Mouse (Mus musculus) kidney, embryonic 16.5 days (tissue): Measurements from ENCODE around the gene Mtmr1. TPM values are rescaled to one million over a fixed set of nuclear protein-coding genes. Genes with fewer than 3 reads are reported as not detected.

ENCODE experiments used
- ATAC-seq: fragments of 200-750 bp; cut with Nextera tagmentation; 2 replicates; pipeline ENCODE4 v1.8.0; 2017; ENCODE audit warnings: moderate TSS enrichment; ENCODE audit not compliant: low FRiP score, low TSS enrichment
- H3K27ac ChIP-seq: fragments of 300-500 bp; sonication (generic); 2 replicates; pipeline ENCODE4 v1.5.1; 2014; ENCODE audit warnings: low read length
- H3K27me3 ChIP-seq: fragments of 300-500 bp; sonication (generic); 2 replicates; pipeline ENCODE4 v1.6.1; 2014; ENCODE audit warnings: low read length, control low read depth, mixed read lengths; ENCODE audit not compliant: insufficient read depth
- H3K36me3 ChIP-seq: fragments of 300-500 bp; sonication (generic); 2 replicates; pipeline ENCODE4 v1.6.1; 2014; ENCODE audit warnings: low read length, control low read depth, mixed read lengths; ENCODE audit not compliant: insufficient read depth
- H3K4me1 ChIP-seq: fragments of 300-500 bp; sonication (generic); 2 replicates; pipeline ENCODE4 v1.6.1; 2014; ENCODE audit warnings: low read length, control low read depth, mixed read lengths; ENCODE audit not compliant: insufficient read depth
- H3K4me2 ChIP-seq: fragments of 300-500 bp; sonication (generic); replicated peaks from 2 replicates; pipeline ENCODE4 v1.6.1; 2014; ENCODE audit warnings: low read depth, low read length
- H3K4me3 ChIP-seq: fragments of 300-500 bp; sonication (generic); 2 replicates; pipeline ENCODE4 v1.5.1; 2014; ENCODE audit warnings: mild to moderate bottlenecking, low read length
- H3K9ac ChIP-seq: fragments of 300-500 bp; sonication (generic); replicated peaks from 2 replicates; pipeline ENCODE4 v1.6.1; 2014; ENCODE audit warnings: low read length
- H3K9me3 ChIP-seq: fragments of 300-500 bp; sonication (generic); 2 replicates; pipeline ENCODE4 v1.6.1; 2016; ENCODE audit warnings: low read length, control low read depth
- WGBS: fragments of 180-500 bp; shearing (Covaris S2); extraction: QIAGEN DNeasy Blood & Tissue Kit; methylation state at CpG from one replicate; pipeline ENCODE4 v1.1.7; 2014; 5-methylcytosine and 5-hydroxymethylcytosine counted together
- polyA plus RNA-seq: library from polyadenylated mRNA; unstranded; fragments of >200 nt; fragmentation: Nextera tagmentation; extraction: Ambion mirVana; gene quantifications from 2 replicates; pipeline ENCODE4 v1.2.1, GENCODE M21; 2015

The Mtmr1 gene
- polyA plus RNA-seq, 1 experiment from 2014 or later, result 9.5 TPM

DNA sequence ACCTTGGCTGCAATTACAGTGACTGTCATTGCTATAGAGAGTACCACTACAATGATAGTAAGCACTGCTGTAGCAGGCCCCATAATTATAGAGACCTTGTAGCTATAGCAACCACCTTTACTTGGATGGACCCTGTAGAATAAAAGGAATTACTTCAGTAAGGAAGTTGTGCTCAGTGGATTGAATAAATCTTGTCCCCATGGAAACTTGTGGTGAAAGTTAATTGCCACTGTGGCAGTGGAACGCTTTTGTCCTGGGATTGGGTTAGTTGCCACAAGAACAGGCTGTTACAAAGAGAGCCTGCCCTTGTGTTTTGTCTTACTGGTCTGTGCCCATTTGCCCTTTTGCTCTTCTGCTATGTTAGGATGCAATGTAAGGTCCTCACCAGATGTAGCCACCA lies 69.9 kb downstream of the Mtmr1 start:
- H3K27me3 ChIP-seq, result peaks cover 2% of the 10 kb centered on the region; the same call in 1 of the 2 replicates
- no peak overlapping the region for H3K27ac ChIP-seq
- H3K36me3 ChIP-seq, result no peaks in the 10 kb centered on the region
- no peaks in the 10 kb centered on the region for H3K4me1 ChIP-seq
- H3K9me3 ChIP-seq, result no peaks in the 10 kb centered on the region
- no peak overlapping the region for H3K4me3 ChIP-seq
- no peak for ATAC-seq
- WGBS, result 100% methylated on average over 1 of the region's 1 CpGs
- H3K4me2 ChIP-seq, result no peak overlapping the region
- H3K9ac ChIP-seq, result no peak overlapping the region

DNA sequence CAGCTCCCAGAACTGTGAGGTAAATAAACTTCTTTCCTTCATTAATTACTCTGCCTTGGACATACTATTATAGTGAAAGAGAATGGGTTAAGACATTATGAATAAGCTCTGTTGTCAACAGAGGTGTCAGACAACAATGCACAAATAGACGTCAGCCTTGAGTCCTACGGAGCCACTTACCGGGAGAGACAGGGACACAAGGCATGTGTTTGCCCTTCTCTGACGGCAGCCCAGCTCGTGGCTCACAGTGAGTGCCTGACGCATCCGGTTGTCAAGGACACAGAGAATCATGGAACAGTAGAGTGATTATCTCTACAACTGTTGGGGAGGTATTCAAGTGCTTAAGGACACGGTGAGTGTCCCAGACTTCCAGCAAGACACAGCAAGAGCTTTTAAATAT lies 70.3 kb downstream of the Mtmr1 start:
- H3K27ac ChIP-seq, result no peak overlapping the region
- H3K9ac ChIP-seq, result no peak overlapping the region

DNA sequence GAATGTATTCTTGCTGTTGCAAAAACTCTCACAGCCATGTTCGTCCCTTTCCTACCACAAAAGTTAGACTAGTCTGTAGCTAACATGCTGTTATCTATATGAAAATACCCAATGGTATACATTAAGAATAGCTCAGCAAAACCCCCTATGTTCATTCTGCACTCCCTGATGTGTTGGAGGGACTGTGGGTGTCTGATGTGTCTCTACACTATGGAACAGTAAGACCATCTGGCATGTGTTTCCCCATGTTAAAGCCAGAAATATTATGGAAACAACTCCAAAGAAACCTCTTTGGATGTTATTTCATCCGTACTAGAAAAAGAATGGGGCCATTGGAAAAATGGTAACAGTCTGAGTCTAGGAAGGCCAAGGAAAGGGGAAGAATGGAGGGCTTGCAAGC lies 71.0 kb downstream of the Mtmr1 start:
- Histone ChIP-seq H3K4me1 (no peaks in the 10 kb centered on the region), H3K27me3 (no peaks in the 10 kb centered on the region; the same call in 1 of the 2 replicates), H3K36me3 (0 out of 2 replicates have a peak, but pooled peaks cover 1% of the 10 kb centered on the region), H3K27ac (no peak overlapping the region), H3K9ac (no peak overlapping the region), H3K4me2 (no peak overlapping the region), H3K9me3 (no peaks in the 10 kb centered on the region), H3K4me3 (no peak overlapping the region)
- ATAC-seq, result no peak
- 85% methylated on average over 2 of the region's 2 CpGs for WGBS

More for the DNA sequence above, 70.3 kb downstream of the Mtmr1 start:
- Histone ChIP-seq H3K36me3 (no peaks in the 10 kb centered on the region), H3K4me2 (no peak overlapping the region), H3K9me3 (no peaks in the 10 kb centered on the region), H3K4me1 (no peaks in the 10 kb centered on the region), H3K4me3 (no peak overlapping the region), H3K27me3 (peaks cover 2% of the 10 kb centered on the region; the same call in 1 of the 2 replicates)
- WGBS, result 75% methylated on average over 8 of the region's 8 CpGs
- no peak for ATAC-seq

DNA sequence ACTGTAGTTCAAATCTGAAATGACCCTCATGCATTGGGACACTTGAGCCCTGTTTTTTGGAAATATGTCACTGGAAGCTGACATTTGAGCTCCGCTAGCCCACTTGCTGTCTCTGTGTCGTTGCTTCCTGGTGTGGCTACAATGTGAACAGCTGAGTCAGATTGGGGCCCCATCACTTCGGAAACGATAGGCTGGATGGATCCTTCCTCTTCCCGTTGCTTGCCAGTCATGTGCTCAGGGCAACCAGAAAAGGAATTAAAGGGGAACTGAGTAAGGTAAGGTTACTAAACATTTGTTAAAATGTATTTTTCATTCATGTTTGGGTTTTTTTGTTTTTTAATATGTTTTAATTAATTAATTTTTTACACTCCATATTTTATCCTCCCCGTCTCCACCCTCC lies 74.9 kb downstream of the Mtmr1 start:
- H3K9me3 ChIP-seq, result no peaks in the 10 kb centered on the region
- 0 out of 2 replicates have a peak, but pooled peaks cover 5% of the 10 kb centered on the region for H3K36me3 ChIP-seq
- H3K9ac ChIP-seq, result no peak overlapping the region
- WGBS, result 94% methylated on average over 6 of the region's 6 CpGs
- H3K27me3 ChIP-seq, result no peaks in the 10 kb centered on the region; the same call in 1 of the 2 replicates
- no peaks in the 10 kb centered on the region for H3K4me1 ChIP-seq
- H3K27ac ChIP-seq, result no peak overlapping the region
- no peak overlapping the region for H3K4me2 ChIP-seq
- no peak for ATAC-seq
- H3K4me3 ChIP-seq, result no peak overlapping the region

DNA sequence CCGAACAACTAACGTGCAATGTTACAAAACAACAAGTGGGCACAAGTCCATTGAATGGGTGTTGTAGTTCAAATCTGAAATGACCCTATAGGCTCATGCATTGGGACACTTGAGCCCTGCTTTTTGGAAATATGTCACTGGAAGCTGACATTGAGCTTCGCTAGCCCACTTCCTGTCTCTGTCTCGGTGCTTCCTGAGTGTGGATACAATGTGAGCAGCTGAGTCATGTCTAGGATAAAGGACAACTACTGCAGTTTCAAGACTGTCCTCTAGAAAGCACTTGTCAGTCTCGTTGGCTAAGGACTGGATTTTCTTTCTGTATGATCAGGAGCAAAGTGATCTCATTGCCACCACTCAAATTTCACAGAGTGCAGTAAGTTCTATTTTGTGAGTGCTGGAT lies 78.4 kb downstream of the Mtmr1 start:
- 78% methylated on average over 5 of the region's 5 CpGs for WGBS
- Histone ChIP-seq H3K9ac (no peak overlapping the region), H3K27me3 (no peaks in the 10 kb centered on the region; the same call in 1 of the 2 replicates), H3K36me3 (0 out of 2 replicates have a peak, but pooled peaks cover 5% of the 10 kb centered on the region), H3K4me3 (no peak overlapping the region), H3K27ac (no peak overlapping the region), H3K9me3 (no peaks in the 10 kb centered on the region), H3K4me1 (no peaks in the 10 kb centered on the region), H3K4me2 (no peak overlapping the region)
- no peak for ATAC-seq

DNA sequence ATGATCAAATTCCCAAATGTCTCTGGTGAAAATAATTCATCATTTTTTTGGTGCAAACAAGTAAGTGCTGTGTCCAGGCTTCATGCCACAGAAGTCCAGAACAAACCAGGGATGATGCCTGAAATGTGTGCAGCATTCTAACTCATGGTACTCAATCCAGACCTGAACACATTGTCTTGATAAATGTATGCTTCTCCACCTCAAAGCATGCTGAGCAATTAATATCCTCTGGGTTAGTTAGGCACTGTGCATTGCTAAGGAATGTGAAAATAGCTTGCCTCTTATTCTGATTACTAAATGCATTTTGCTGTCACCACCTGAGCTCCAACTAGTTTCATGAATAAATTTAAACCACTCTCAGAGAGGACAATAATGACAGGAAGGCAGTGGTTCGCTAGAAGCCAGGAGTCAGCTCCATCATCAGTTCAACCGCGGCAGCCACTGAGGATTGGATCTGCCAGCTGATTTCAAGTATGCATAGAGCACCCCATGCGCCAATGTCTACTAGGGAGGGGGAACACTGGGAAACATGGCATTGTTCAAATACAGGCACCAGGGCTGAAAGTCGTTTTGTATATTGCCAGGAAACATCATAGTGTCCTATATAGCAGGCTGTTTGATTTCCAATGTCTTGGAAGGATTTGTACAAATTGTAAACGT lies 91.6 kb downstream of the Mtmr1 start:
- 85% methylated on average over 6 of the region's 6 CpGs for WGBS
- no peaks in the 10 kb centered on the region for H3K4me1 ChIP-seq
- no peak overlapping the region for H3K9ac ChIP-seq
- no peaks in the 10 kb centered on the region; the same call in 1 of the 2 replicates for H3K9me3 ChIP-seq
- H3K4me2 ChIP-seq, result no peak overlapping the region
- H3K27ac ChIP-seq, result no peak overlapping the region
- H3K27me3 ChIP-seq, result no peaks in the 10 kb centered on the region; the same call in 1 of the 2 replicates
- H3K4me3 ChIP-seq, result no peak overlapping the region
- no peaks in the 10 kb centered on the region for H3K36me3 ChIP-seq
- ATAC-seq, result no peak

DNA sequence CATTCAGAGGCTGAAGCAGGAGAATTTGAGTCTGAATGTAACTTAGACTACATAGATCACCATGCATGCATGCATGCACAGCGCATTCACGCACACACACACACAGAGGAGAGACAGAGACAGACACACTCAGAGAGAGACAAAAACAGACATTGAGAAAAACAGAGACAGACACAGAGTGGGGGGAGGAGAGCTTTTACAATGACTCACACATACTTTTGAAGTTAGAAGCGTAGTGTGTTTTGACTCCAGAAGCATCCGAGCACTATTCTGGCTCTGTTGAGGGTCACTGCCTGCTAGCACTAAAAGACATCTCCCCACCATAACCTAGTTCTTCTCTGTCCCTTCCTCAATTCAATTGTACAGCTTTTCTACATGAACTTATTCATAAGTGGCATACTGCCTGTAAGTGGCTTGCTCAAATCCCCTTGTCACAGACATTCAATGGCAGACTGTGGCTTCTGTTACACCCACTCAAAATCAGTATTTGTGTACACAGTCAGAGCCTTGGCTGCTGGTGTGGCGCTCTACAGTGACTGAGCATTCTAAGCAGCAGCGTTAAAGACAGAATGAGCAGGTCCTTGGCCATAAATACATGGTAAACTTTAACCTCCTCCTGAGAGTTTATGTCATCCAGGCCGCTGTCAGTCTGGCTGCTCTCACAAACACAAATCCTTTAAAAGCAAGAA lies 99.7 kb downstream of the Mtmr1 start:
- Histone ChIP-seq H3K27me3 (no peaks in the 10 kb centered on the region; the same call in 1 of the 2 replicates), H3K9ac (no peak overlapping the region), H3K9me3 (no peaks in the 10 kb centered on the region), H3K4me3 (no peak overlapping the region), H3K4me2 (no peak overlapping the region), H3K4me1 (no peaks in the 10 kb centered on the region), H3K27ac (no peak overlapping the region), H3K36me3 (no peaks in the 10 kb centered on the region)
- WGBS, result 60% methylated on average over 7 of the region's 7 CpGs
- no peak for ATAC-seq

DNA sequence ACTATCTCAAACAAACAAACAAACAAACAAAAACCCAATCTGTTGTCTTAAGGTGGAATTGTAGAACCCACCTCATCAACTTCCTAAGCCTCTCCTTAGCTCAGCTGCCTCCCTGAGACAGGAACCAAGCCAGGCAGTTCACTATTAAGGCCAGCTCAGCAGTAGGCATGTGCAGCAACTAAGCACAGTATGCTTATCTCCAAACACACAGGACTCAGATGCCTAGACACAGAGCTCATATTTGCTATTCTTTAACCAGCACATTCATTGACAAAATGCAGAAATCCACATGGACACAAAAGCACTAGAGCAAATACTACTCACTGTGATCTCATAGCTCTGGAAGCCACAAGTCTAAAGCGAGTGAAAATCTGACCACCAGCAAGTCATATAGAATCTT lies 100.9 kb downstream of the Mtmr1 start:
- Histone ChIP-seq H3K9me3 (no peaks in the 10 kb centered on the region), H3K9ac (no peak overlapping the region), H3K4me2 (no peak overlapping the region), H3K27me3 (no peaks in the 10 kb centered on the region; the same call in 1 of the 2 replicates), H3K27ac (no peak overlapping the region), H3K4me3 (no peak overlapping the region), H3K4me1 (no peaks in the 10 kb centered on the region), H3K36me3 (no peaks in the 10 kb centered on the region)
- WGBS, result 90% methylated on average over 1 of the region's 1 CpGs
- ATAC-seq, result no peak

DNA sequence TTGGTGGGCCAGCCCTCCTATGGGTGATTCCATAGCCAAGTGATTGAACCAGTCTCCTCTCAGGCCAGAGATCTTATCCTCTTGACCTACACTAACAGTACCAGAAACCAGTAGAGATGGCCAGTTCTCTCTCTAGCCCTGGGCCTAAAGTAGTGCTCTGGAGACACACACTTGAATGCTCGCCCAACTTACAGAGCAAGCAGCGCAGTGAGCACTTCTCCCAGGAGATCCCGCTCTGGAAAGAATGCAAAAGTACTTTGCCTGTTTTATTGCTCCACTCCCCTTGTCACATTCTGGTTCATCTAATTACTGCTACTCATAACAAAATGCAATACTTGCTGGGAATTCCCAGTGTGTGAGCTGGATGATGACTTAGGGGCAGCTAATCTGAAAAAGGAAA lies 102.9 kb downstream of the Mtmr1 start:
- H3K27me3 ChIP-seq, result no peaks in the 10 kb centered on the region
- H3K9me3 ChIP-seq, result no peaks in the 10 kb centered on the region
- H3K4me1 ChIP-seq, result no peaks in the 10 kb centered on the region
- ATAC-seq, result no peak
- no peaks in the 10 kb centered on the region for H3K36me3 ChIP-seq
- H3K4me2 ChIP-seq, result no peak overlapping the region
- H3K27ac ChIP-seq, result no peak overlapping the region
- H3K4me3 ChIP-seq, result no peak overlapping the region
- 74% methylated on average over 3 of the region's 3 CpGs for WGBS
- H3K9ac ChIP-seq, result no peak overlapping the region
